Mouse (Mus musculus): Measurements from ENCODE around the gene Plppr5. TPM values are rescaled to one million over a fixed set of nuclear protein-coding genes. Genes with fewer than 3 reads are reported as not detected.

Plppr5 gene
- polyA plus RNA-seq (2014; fragmentation: Nextera tagmentation; extraction: Ambion mirVana) = 9.1 and 10.2 TPM in 2 replicates

- H3K27me3 ChIP-seq (ENCODE audit: control insufficient read depth, insufficient read depth, low read length) = no peaks in the 10 kb centered on the region; the same call in 1 of the 2 replicates
- peak within 1 kb of the TSS; percentile 64 for H3K4me3 ChIP-seq (ENCODE audit: low read depth, low read length)
- no peaks in the 10 kb centered on the region for H3K9me3 ChIP-seq (ENCODE audit: control insufficient read depth, low read length)
- peak within 1 kb of the TSS; percentile 86 for H3K4me2 ChIP-seq (ENCODE audit: low read depth, low read length)
- peaks cover 6% of the 10 kb centered on the region; the same call in 1 of the 2 replicates for H3K4me1 ChIP-seq (ENCODE audit: control insufficient read depth, insufficient read depth, low read length)
- 23% methylated on average over 20 of the region's 20 CpGs for WGBS
- H3K27ac ChIP-seq (ENCODE audit: low read depth, low read length) = peak within 1 kb of the TSS; percentile 63
- no peaks in the 10 kb centered on the region for H3K36me3 ChIP-seq (ENCODE audit: control insufficient read depth, insufficient read depth, low read length)
- peak; percentile 81 for ATAC-seq (ENCODE audit: low read depth)
- peak within 1 kb of the TSS; percentile 80 for H3K9ac ChIP-seq (replicated peaks; ENCODE audit: low read depth, low read length)
Observed at GRCm38 (mm10) chr3:117574529-117575252, at the start of gene Plppr5. Gene Plppr5, plus strand, starts transcription at chr3:117574836.

- Histone ChIP-seq H3K27ac (ENCODE audit: low read depth, low read length) (no peak overlapping the region), H3K9ac (replicated peaks; ENCODE audit: low read depth, low read length) (no peak overlapping the region), H3K4me3 (ENCODE audit: low read depth, low read length) (no peak overlapping the region), H3K4me2 (ENCODE audit: low read depth, low read length) (no peak overlapping the region), H3K36me3 (ENCODE audit: control insufficient read depth, insufficient read depth, low read length) (no peaks in the 10 kb centered on the region), H3K27me3 (ENCODE audit: control insufficient read depth, insufficient read depth, low read length) (no peaks in the 10 kb centered on the region), H3K4me1 (ENCODE audit: control insufficient read depth, insufficient read depth, low read length) (no peaks in the 10 kb centered on the region), H3K9me3 (ENCODE audit: control insufficient read depth, low read length) (no peaks in the 10 kb centered on the region)
- ATAC-seq (ENCODE audit: low read depth) = no peak
- WGBS = 89% methylated on average over 5 of the region's 5 CpGs
Observed at GRCm38 (mm10) chr3:117549899-117550298, 24.7 kb upstream of the Plppr5 start.

DNA sequence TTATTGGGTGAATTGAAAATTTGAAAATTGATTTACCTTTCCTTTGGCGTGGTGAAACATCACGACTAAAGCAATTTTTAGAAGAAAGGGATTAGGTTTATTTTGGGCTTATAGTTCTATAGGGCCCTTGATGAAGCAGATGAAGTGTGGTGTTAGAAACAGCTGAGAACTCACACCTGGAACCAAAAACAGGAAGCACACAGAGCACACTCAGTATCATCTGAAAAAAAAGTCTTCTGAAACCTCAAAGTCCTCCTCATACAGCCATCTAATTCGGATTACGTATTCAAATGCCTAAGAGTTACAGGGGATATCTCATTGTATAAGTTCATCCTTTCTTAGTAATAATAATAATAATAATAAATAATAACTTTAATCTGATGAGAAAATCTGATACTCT lies 24.1 kb upstream of the Plppr5 start:
- no peaks in the 10 kb centered on the region for H3K36me3 ChIP-seq (ENCODE audit: control insufficient read depth, insufficient read depth, low read length)
- ATAC-seq (ENCODE audit: low read depth) = no peak
- H3K27ac ChIP-seq (ENCODE audit: low read depth, low read length) = no peak overlapping the region
- no peak overlapping the region for H3K4me3 ChIP-seq (ENCODE audit: low read depth, low read length)
- no peaks in the 10 kb centered on the region for H3K9me3 ChIP-seq (ENCODE audit: control insufficient read depth, low read length)
- H3K4me1 ChIP-seq (ENCODE audit: control insufficient read depth, insufficient read depth, low read length) = no peaks in the 10 kb centered on the region
- no peaks in the 10 kb centered on the region for H3K27me3 ChIP-seq (ENCODE audit: control insufficient read depth, insufficient read depth, low read length)
- H3K9ac ChIP-seq (replicated peaks; ENCODE audit: low read depth, low read length) = no peak overlapping the region
- WGBS = 96% methylated on average over 4 of the region's 4 CpGs
- no peak overlapping the region for H3K4me2 ChIP-seq (ENCODE audit: low read depth, low read length)

- H3K9ac ChIP-seq (replicated peaks; ENCODE audit: low read depth, low read length) = no peak overlapping the region
- no peaks in the 10 kb centered on the region for H3K27me3 ChIP-seq (ENCODE audit: control insufficient read depth, insufficient read depth, low read length)
- H3K4me3 ChIP-seq (ENCODE audit: low read depth, low read length) = no peak overlapping the region
- no peak overlapping the region for H3K4me2 ChIP-seq (ENCODE audit: low read depth, low read length)
- H3K36me3 ChIP-seq (ENCODE audit: control insufficient read depth, insufficient read depth, low read length) = no peaks in the 10 kb centered on the region
- no peak overlapping the region for H3K27ac ChIP-seq (ENCODE audit: low read depth, low read length)
- WGBS = 32% methylated on average over 1 of the region's 1 CpGs
- ATAC-seq (ENCODE audit: low read depth) = no peak
- no peaks in the 10 kb centered on the region for H3K9me3 ChIP-seq (ENCODE audit: control insufficient read depth, low read length)
- no peaks in the 10 kb centered on the region for H3K4me1 ChIP-seq (ENCODE audit: control insufficient read depth, insufficient read depth, low read length)
Observed at GRCm38 (mm10) chr3:117556972-117557371, 17.7 kb upstream of the Plppr5 start.

DNA sequence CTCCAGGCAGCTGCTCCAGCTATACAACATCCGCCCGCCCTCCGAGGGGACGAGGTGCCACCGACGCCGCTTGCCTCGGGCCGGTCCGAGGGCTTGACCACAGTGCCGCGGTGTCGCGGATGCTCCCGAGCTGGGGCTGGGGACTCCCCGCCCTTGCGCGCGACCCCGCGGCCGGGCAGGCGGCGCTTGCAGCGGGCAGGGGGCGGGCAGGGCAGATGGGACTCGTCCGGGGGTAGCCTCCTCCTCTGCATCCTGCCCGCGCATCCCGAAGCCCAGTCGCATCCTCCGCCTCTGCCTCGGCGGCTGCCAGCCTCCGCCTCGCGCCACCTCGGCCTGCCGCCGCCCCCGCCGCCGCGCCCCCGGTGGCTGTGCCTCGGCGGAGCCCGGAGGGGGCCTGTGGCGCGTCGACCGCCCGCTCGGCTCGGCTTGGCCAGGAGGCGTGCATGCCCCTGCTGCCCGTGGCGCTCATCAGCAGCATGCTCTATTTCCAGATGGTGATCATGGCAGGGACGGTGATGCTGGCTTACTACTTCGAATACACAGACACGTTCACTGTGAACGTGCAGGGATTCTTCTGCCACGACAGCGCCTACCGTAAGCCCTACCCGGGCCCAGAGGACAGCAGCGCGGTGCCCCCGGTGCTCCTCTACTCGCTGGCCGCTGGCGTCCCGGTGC lies 754 bp downstream of the Plppr5 start:
- ATAC-seq (ENCODE audit: low read depth) = peak; percentile 90
- H3K36me3 ChIP-seq (ENCODE audit: control insufficient read depth, insufficient read depth, low read length) = no peaks in the 10 kb centered on the region
- peak overlapping the region; percentile 63 for H3K27ac ChIP-seq (ENCODE audit: low read depth, low read length)
- H3K4me3 ChIP-seq (ENCODE audit: low read depth, low read length) = peak overlapping the region; percentile 64
- peak overlapping the region; percentile 86 for H3K4me2 ChIP-seq (ENCODE audit: low read depth, low read length)
- H3K9me3 ChIP-seq (ENCODE audit: control insufficient read depth, low read length) = no peaks in the 10 kb centered on the region
- H3K4me1 ChIP-seq (ENCODE audit: control insufficient read depth, insufficient read depth, low read length) = peaks cover 6% of the 10 kb centered on the region; the same call in 1 of the 2 replicates
- under 1% methylated on average over 57 of the region's 74 CpGs for WGBS
- H3K9ac ChIP-seq (replicated peaks; ENCODE audit: low read depth, low read length) = peak overlapping the region; percentile 80
- H3K27me3 ChIP-seq (ENCODE audit: control insufficient read depth, insufficient read depth, low read length) = no peaks in the 10 kb centered on the region; the same call in 1 of the 2 replicates

DNA sequence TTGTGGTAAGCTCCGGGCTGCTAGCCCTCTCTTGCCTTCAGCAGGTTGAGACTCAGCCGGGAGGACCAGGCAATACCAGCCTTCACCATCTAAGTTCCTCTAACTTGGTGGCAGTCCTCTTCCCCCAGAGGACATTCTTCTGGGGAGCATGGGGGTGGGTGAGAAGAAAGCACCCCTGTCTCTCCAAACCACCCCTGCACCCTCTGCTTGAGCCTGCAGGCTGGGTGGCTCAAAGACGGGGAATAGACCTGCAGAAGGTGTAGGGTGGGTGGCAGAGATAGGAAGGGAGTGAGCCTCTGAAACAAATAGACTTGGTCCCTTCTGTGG lies 1.3 kb downstream of the Plppr5 start:
- 16% methylated on average over 3 of the region's 3 CpGs for WGBS
- Histone ChIP-seq H3K4me3 (ENCODE audit: low read depth, low read length) (peak overlapping the region; percentile 64), H3K27ac (ENCODE audit: low read depth, low read length) (peak overlapping the region; percentile 63; the same call in 1 of the 2 replicates), H3K4me2 (ENCODE audit: low read depth, low read length) (peak overlapping the region; percentile 86), H3K27me3 (ENCODE audit: control insufficient read depth, insufficient read depth, low read length) (no peaks in the 10 kb centered on the region; the same call in 1 of the 2 replicates), H3K9ac (replicated peaks; ENCODE audit: low read depth, low read length) (peak overlapping the region; percentile 80), H3K4me1 (ENCODE audit: control insufficient read depth, insufficient read depth, low read length) (peaks cover 6% of the 10 kb centered on the region; the same call in 1 of the 2 replicates), H3K9me3 (ENCODE audit: control insufficient read depth, low read length) (no peaks in the 10 kb centered on the region), H3K36me3 (ENCODE audit: control insufficient read depth, insufficient read depth, low read length) (no peaks in the 10 kb centered on the region)
- no peak; the same call in 1 of the 2 replicates for ATAC-seq (ENCODE audit: low read depth)

DNA sequence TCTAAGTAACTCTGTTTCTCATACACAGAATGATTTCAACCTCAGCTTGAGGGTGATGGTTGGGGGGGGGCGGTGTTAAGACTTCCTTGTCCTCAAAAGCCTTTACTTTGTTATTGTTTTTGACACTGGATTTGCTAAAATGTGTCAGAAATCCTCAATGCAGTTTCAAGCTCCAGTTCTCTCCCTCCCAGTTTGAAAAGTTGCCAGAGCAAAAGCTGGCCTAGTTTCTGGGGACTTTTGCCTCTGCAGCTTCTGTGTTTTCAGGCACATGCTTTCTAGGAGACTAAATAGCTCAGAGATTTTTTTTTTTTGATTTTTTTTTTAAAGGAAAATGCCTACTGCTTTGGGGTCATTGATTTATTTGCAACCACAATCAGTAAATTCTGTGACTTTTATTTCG lies 2.7 kb downstream of the Plppr5 start:
- H3K27me3 ChIP-seq (ENCODE audit: control insufficient read depth, insufficient read depth, low read length) = no peaks in the 10 kb centered on the region; the same call in 1 of the 2 replicates
- no peaks in the 10 kb centered on the region for H3K9me3 ChIP-seq (ENCODE audit: control insufficient read depth, low read length)
- 89% methylated on average over 2 of the region's 2 CpGs for WGBS
- H3K36me3 ChIP-seq (ENCODE audit: control insufficient read depth, insufficient read depth, low read length) = no peaks in the 10 kb centered on the region
- no peak for ATAC-seq (ENCODE audit: low read depth)
- H3K27ac ChIP-seq (ENCODE audit: low read depth, low read length) = no peak overlapping the region
- no peak overlapping the region for H3K4me3 ChIP-seq (ENCODE audit: low read depth, low read length)
- H3K9ac ChIP-seq (replicated peaks; ENCODE audit: low read depth, low read length) = no peak overlapping the region
- H3K4me2 ChIP-seq (ENCODE audit: low read depth, low read length) = peak overlapping the region; percentile 26; the same call in 1 of the 2 replicates
- peaks cover 6% of the 10 kb centered on the region; the same call in 1 of the 2 replicates for H3K4me1 ChIP-seq (ENCODE audit: control insufficient read depth, insufficient read depth, low read length)

- no peak overlapping the region for H3K4me3 ChIP-seq (ENCODE audit: low read depth, low read length)
- H3K4me2 ChIP-seq (ENCODE audit: low read depth, low read length) = no peak overlapping the region
- H3K27ac ChIP-seq (ENCODE audit: low read depth, low read length) = no peak overlapping the region
- no peaks in the 10 kb centered on the region for H3K4me1 ChIP-seq (ENCODE audit: control insufficient read depth, insufficient read depth, low read length)
- H3K9ac ChIP-seq (replicated peaks; ENCODE audit: low read depth, low read length) = no peak overlapping the region
- no peaks in the 10 kb centered on the region for H3K9me3 ChIP-seq (ENCODE audit: control insufficient read depth, low read length)
- 87% methylated on average over 2 of the region's 2 CpGs for WGBS
- no peak for ATAC-seq (ENCODE audit: low read depth)
- no peaks in the 10 kb centered on the region for H3K27me3 ChIP-seq (ENCODE audit: control insufficient read depth, insufficient read depth, low read length)
- H3K36me3 ChIP-seq (ENCODE audit: control insufficient read depth, insufficient read depth, low read length) = no peaks in the 10 kb centered on the region
Observed at GRCm38 (mm10) chr3:117582628-117583027, 8.0 kb downstream of the Plppr5 start.

- Histone ChIP-seq H3K4me2 (ENCODE audit: low read depth, low read length) (no peak overlapping the region), H3K36me3 (ENCODE audit: control insufficient read depth, insufficient read depth, low read length) (no peaks in the 10 kb centered on the region), H3K27ac (ENCODE audit: low read depth, low read length) (no peak overlapping the region), H3K4me3 (ENCODE audit: low read depth, low read length) (no peak overlapping the region), H3K9me3 (ENCODE audit: control insufficient read depth, low read length) (no peaks in the 10 kb centered on the region), H3K27me3 (ENCODE audit: control insufficient read depth, insufficient read depth, low read length) (no peaks in the 10 kb centered on the region), H3K4me1 (ENCODE audit: control insufficient read depth, insufficient read depth, low read length) (no peaks in the 10 kb centered on the region), H3K9ac (replicated peaks; ENCODE audit: low read depth, low read length) (no peak overlapping the region)
- ATAC-seq (ENCODE audit: low read depth) = no peak
- WGBS = 44% methylated on average over 1 of the region's 1 CpGs
Observed at GRCm38 (mm10) chr3:117602404-117602803, 27.8 kb downstream of the Plppr5 start.
